Mouse (Mus musculus) liver, embryonic 14.5 days (tissue): ENCODE measurements around the gene Pih1d2. TPM values are rescaled to one million over a fixed set of nuclear protein-coding genes. Genes with fewer than 3 reads are reported as not detected.
A peak's percentile ranks its signal among the peaks of the same experiment; 100 is the strongest.

Experiments
- ATAC-seq: fragments of 200-750 bp; cut with Nextera tagmentation; 2 replicates; pipeline ENCODE4 v1.8.0; 2017; ENCODE audit warnings: moderate number of reproducible peaks, mild to moderate bottlenecking, moderate library complexity; ENCODE audit not compliant: insufficient read depth
- DNase-seq, 3 experiments: peaks; one replicate each; pipeline ENCODE4 v3.0.0-alpha.2; 2012 to 2013; ENCODE audit warnings: low read depth in 3 of 3, low spot score in 3 of 3
- H3K27ac ChIP-seq: fragments of 300-500 bp; sonication (generic); 2 replicates; pipeline ENCODE4 v1.5.1; 2014; ENCODE audit warnings: moderate library complexity, mild to moderate bottlenecking, control low read depth, inconsistent platforms
- H3K27me3 ChIP-seq: fragments of 300-500 bp; sonication (generic); 2 replicates; pipeline ENCODE4 v1.6.1; 2014; ENCODE audit warnings: mild to moderate bottlenecking, low read length, moderate library complexity; ENCODE audit not compliant: control insufficient read depth, insufficient read depth
- H3K36me3 ChIP-seq: fragments of 300-500 bp; sonication (generic); replicated peaks from 2 replicates; pipeline ENCODE4 v1.6.1; 2014; ENCODE audit warnings: low read depth; ENCODE audit not compliant: control insufficient read depth, insufficient read depth
- H3K4me1 ChIP-seq, 2 experiments: fragments of 200-500 bp in 1 of 2; fragments of 300-500 bp in 1 of 2; sonication (generic) in 1 of 2; replicated peaks; 2 replicates each; pipeline ENCODE4 v1.6.1; 2012 to 2014; ENCODE audit warnings: antibody characterized with exemption in 1 of 2, inconsistent platforms in 1 of 2, low read length in 1 of 2; ENCODE audit not compliant: control insufficient read depth in 2 of 2, insufficient read depth in 2 of 2
- H3K4me2 ChIP-seq: fragments of 300-500 bp; sonication (generic); 2 replicates; pipeline ENCODE4 v1.6.1; 2014; ENCODE audit warnings: low read depth, mild to moderate bottlenecking, control low read depth, moderate library complexity
- H3K4me3 ChIP-seq, 2 experiments: fragments of 200-500 bp in 1 of 2; fragments of 300-500 bp in 1 of 2; sonication (generic) in 1 of 2; 2 replicates each; pipeline ENCODE4 v1.5.1; 2012 to 2014; ENCODE audit warnings: low read depth in 2 of 2, low read length in 2 of 2, mild to moderate bottlenecking in 2 of 2, control low read depth in 1 of 2, inconsistent platforms in 1 of 2, moderate library complexity in 1 of 2; ENCODE audit not compliant: insufficient read depth in 1 of 2
- H3K9ac ChIP-seq: fragments of 300-500 bp; sonication (generic); replicated peaks from 2 replicates; pipeline ENCODE4 v1.6.1; 2014; ENCODE audit warnings: mild to moderate bottlenecking, control low read depth, moderate library complexity
- H3K9me3 ChIP-seq: fragments of 300-500 bp; sonication (generic); 2 replicates; pipeline ENCODE4 v1.6.1; 2016; ENCODE audit warnings: low read length, mixed read lengths; ENCODE audit not compliant: control insufficient read depth
- CTCF ChIP-seq: IDR thresholded peaks from 2 replicates; pipeline ENCODE4 v1.5.1; 2016; ENCODE audit warnings: antibody characterized with exemption, low read depth, control low read depth
- EP300 ChIP-seq: IDR thresholded peaks from 2 replicates; pipeline ENCODE4 v1.6.1; 2016; ENCODE audit warnings: antibody characterized with exemption, low read depth
- WGBS: fragments of 180-500 bp; shearing (Covaris S2); extraction: QIAGEN DNeasy Blood & Tissue Kit; methylation state at CpG from one replicate; pipeline ENCODE4 v1.1.7; 2014; ENCODE audit not compliant: insufficient replicate concordance; 5-methylcytosine and 5-hydroxymethylcytosine counted together
- polyA plus RNA-seq, 2 experiments: library from polyadenylated mRNA; depleted of rRNA in 1 of 2; stranded (reverse) in 1 of 2; unstranded in 1 of 2; fragments of >200 nt; fragmentation: Nextera tagmentation in 1 of 2; extraction: Ambion mirVana in 1 of 2; gene quantifications; 2 replicates each; pipeline versions ENCODE4 v1.2.1 to v1.2.3; 2012 to 2014

The Pih1d2 gene
- polyA plus RNA-seq, 2 experiments, result 0.56 to 0.78 TPM

- Histone ChIP-seq H3K4me1 (peaks cover 0 to 6% of the 10 kb centered on the region in 2 experiments; a peak in 2 of 4 replicates), H3K4me3 (no peak overlapping the region), H3K36me3 (peaks cover 26% of the 10 kb centered on the region), H3K9ac (no peak overlapping the region), H3K27me3 (no peaks in the 10 kb centered on the region), H3K27ac (no peak overlapping the region), H3K4me2 (no peak overlapping the region), H3K9me3 (no peaks in the 10 kb centered on the region)
- DNase-seq, result no peak
- 61% methylated on average over 3 of the region's 3 CpGs for WGBS
- 0 out of 2 replicates have a peak, but pooled peaks have one; percentile 21 for ATAC-seq
- TF ChIP-seq CTCF (peak; percentile 82), EP300 (no peak)
Measured at GRCm38 (mm10) chr9:50593544-50593943, 23.6 kb upstream of the Pih1d2 start.

- ATAC-seq, result peak; percentile 68
- H3K4me2 ChIP-seq, result no peak overlapping the region
- no peaks in the 10 kb centered on the region for H3K27me3 ChIP-seq
- DNase-seq, result no peak
- peaks cover 39% of the 10 kb centered on the region for H3K36me3 ChIP-seq
- no peak overlapping the region for H3K9ac ChIP-seq
- 63% methylated on average over 12 of the region's 12 CpGs for WGBS
- H3K9me3 ChIP-seq, result no peaks in the 10 kb centered on the region
- no peak overlapping the region for H3K4me3 ChIP-seq
- no peak overlapping the region; the same call in 1 of the 2 replicates for H3K27ac ChIP-seq
- H3K4me1 ChIP-seq, result peaks cover 0 to 6% of the 10 kb centered on the region in 2 experiments; a peak in 2 of 4 replicates
- TF ChIP-seq EP300, result no peak
- no peak for TF ChIP-seq CTCF
Measured at GRCm38 (mm10) chr9:50594794-50595417, 22.2 kb upstream of the Pih1d2 start.

DNA sequence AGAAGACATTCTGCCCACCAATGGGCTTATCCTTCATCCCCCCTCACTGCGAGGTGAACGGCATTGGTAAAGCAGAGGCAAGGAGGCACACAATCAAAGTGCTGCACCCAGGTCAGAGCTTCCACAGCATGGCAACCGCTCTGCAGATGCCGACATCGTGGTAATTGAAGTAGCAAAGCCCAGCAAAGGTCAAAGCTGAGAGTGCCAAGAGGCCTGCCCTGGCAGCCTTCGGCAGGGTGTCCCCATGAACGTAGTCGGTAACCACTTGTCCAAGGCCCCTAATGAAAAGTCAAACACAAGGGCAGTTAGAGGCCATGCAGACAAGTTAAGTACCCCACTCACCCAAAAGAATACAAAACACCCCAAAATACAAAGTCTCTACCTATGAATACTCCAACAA lies 20.1 kb upstream of the Pih1d2 start:
- Histone ChIP-seq H3K9me3 (no peaks in the 10 kb centered on the region), H3K4me1 (peaks cover 10 to 13% of the 10 kb centered on the region in 2 experiments), H3K36me3 (peaks cover 46% of the 10 kb centered on the region), H3K27me3 (no peaks in the 10 kb centered on the region), H3K9ac (no peak overlapping the region), H3K4me3 (no peak overlapping the region), H3K4me2 (no peak overlapping the region), H3K27ac (no peak overlapping the region)
- 91% methylated on average over 8 of the region's 8 CpGs for WGBS
- no peak for DNase-seq
- TF ChIP-seq EP300 (no peak), CTCF (no peak)
- ATAC-seq, result no peak

DNA sequence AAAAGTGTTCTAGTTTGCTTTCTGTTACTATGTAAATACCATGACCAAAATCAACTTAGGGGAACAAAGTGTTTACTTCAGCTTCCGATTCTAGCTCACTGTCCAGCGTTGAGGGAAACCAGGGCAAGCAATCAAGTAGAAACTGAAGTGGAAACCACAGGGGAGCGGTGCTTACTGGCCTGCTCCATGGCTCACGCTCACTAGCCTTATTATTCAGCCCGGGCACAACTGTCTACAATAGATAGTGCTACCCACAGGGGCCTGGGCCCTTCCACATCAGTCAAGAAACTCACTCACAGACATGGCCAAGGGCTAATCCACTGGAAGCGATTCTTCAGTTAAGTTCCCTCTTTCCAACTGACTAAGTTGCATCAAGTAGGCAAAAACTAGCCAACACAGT lies 15.6 kb upstream of the Pih1d2 start:
- no peak for TF ChIP-seq EP300
- TF ChIP-seq CTCF, result no peak
- Histone ChIP-seq H3K27ac (peak overlapping the region; percentile 71), H3K9me3 (no peaks in the 10 kb centered on the region), H3K9ac (peak overlapping the region; percentile 84), H3K4me1 (peaks cover 24 to 26% of the 10 kb centered on the region in 2 experiments), H3K4me3 (peak overlapping the region; percentile 37 to 84), H3K27me3 (no peaks in the 10 kb centered on the region), H3K4me2 (peak overlapping the region; percentile 87), H3K36me3 (peaks cover 50% of the 10 kb centered on the region)
- DNase-seq (no peak), ATAC-seq (peak; percentile 55)
- 9% methylated on average over 6 of the region's 6 CpGs for WGBS

GRCm38 (mm10) chr9:50602055-50602845 lies 14.9 kb upstream of the Pih1d2 start:
- Histone ChIP-seq H3K4me3 (peak overlapping the region; percentile 84 to 96), H3K36me3 (peaks cover 47% of the 10 kb centered on the region), H3K9me3 (no peaks in the 10 kb centered on the region), H3K4me2 (peak overlapping the region; percentile 87), H3K27me3 (no peaks in the 10 kb centered on the region), H3K4me1 (peaks cover 24 to 26% of the 10 kb centered on the region in 2 experiments), H3K27ac (peak overlapping the region; percentile 71), H3K9ac (peak overlapping the region; percentile 84)
- 29% methylated on average over 7 of the region's 7 CpGs for WGBS
- no peak for ATAC-seq
- TF ChIP-seq CTCF, result no peak
- no peak for TF ChIP-seq EP300
- DNase-seq, result no peak
